ENCODE assay signal across 12 mouse cellular contexts in the genomic region with DNA sequence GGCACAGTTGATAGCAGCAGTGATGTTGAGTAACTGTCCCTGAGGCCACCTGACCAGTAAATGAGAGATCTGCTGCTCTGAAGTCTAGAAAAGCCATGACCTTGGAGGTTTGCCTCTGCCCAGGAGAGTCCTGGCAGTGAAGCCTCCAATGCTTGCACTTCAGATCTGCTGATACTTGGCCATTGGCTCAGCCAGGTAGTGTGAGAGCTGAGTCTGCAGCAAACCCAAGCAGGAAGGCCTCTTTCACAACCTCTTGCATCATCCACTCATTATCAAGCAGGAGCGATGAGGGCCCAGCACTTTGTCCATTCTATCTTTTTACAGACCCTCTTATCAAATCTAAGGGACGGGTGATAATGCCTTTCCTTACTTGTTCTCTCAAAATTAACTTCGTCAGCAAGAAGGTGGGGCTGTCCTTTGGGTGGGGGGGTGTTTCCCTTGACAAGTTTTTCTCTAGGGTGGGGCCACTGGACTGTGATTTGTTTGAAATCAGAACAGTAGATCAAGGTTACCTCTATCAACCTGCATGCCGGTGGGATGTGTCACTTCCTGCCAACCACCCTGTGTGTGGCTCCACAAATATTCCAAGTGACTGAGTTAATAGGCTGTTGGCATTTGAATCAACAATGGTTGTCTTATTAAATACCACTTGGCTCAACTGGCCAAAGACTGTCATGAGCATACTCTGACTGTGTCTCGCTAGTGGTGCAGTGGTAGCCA. TPM values are rescaled to one million over a fixed set of nuclear protein-coding genes. Genes with fewer than 3 reads are reported as not detected.
A peak's percentile ranks its signal among the peaks of the same experiment; 100 is the strongest.
DNase-seq lines count a peak whose midpoint lies in the region; ATAC-seq and TF ChIP-seq lines count a peak whose summit lies in the region.
"Had no signal": no experiment of that assay in that cellular context is flagged by ENCODE, and none has a peak within 500 bp of the region (broad histone marks: within the 10 kb centered on the region; RNA-seq: fewer than 3 reads in every experiment).

No protein-coding gene starts in this region.

- H3K4me1 ChIP-seq in liver, adult 2 months (ENCODE audit: control insufficient read depth, insufficient read depth, low read length): peaks cover 40% of the 10 kb centered on the region
- 0 out of 2 replicates have a peak, but pooled peaks cover 5% of the 10 kb centered on the region for H3K4me1 ChIP-seq in kidney, embryonic 14.5 days (ENCODE audit: control insufficient read depth, insufficient read depth, low read length)
- H3K4me1 ChIP-seq in midbrain, embryonic 11.5 days (ENCODE audit: control insufficient read depth, insufficient read depth, low read length): peaks cover 12% of the 10 kb centered on the region

- no peak overlapping the region for H3K4me2 ChIP-seq in kidney, embryonic 14.5 days (replicated peaks; ENCODE audit: low read depth, low read length)
- no peak overlapping the region for H3K4me2 ChIP-seq in midbrain, embryonic 11.5 days
- H3K4me2 ChIP-seq: lung, embryonic 14.5 days had no signal

- no peaks in the 10 kb centered on the region for H3K27me3 ChIP-seq in Patski
- H3K27me3 ChIP-seq in liver, adult 2 months (ENCODE audit: control insufficient read depth, insufficient read depth, low read length): no peaks in the 10 kb centered on the region
- no peaks in the 10 kb centered on the region for H3K27me3 ChIP-seq in kidney, embryonic 14.5 days (ENCODE audit: control insufficient read depth, insufficient read depth, low read length)
- no peaks in the 10 kb centered on the region for H3K27me3 ChIP-seq in midbrain, embryonic 11.5 days (ENCODE audit: control insufficient read depth, insufficient read depth, low read length)

- no peaks in the 10 kb centered on the region for H3K36me3 ChIP-seq in liver, adult 2 months (ENCODE audit: control insufficient read depth, insufficient read depth, low read length)
- H3K36me3 ChIP-seq in kidney, embryonic 14.5 days (ENCODE audit: control insufficient read depth, insufficient read depth, low read length): no peaks in the 10 kb centered on the region
- no peaks in the 10 kb centered on the region for H3K36me3 ChIP-seq in midbrain, embryonic 11.5 days (ENCODE audit: control insufficient read depth, insufficient read depth, low read length)

- no peak for TF ChIP-seq CTCF in Patski (IDR thresholded peaks at IDR 0.05)
- no peak for TF ChIP-seq CTCF in liver, adult 2 months (IDR thresholded peaks at IDR 0.05; ENCODE audit: low read depth, low read length)

- no peak for TF ChIP-seq POLR2A in liver, adult 2 months (IDR thresholded peaks at IDR 0.05; ENCODE audit: extremely low read depth, insufficient read depth, low read length)

- H3K27ac ChIP-seq in liver, adult 2 months (replicated peaks; ENCODE audit: insufficient read depth, low read depth, low read length): peak overlapping the region; percentile 63
- H3K27ac ChIP-seq in kidney, embryonic 14.5 days (ENCODE audit: low read depth, low read length): no peak overlapping the region
- no peak overlapping the region for H3K27ac ChIP-seq in midbrain, embryonic 11.5 days (ENCODE audit: low read depth, low read length)

- 13% methylated on average over 5 of the region's 5 CpGs for WGBS in liver, adult 2 months
- WGBS in kidney, embryonic 14.5 days: 86% methylated on average over 5 of the region's 5 CpGs
- 94% methylated on average over 5 of the region's 5 CpGs for WGBS in midbrain, embryonic 11.5 days

- POLR2A ChIA-PET in Patski (lab: Charles Lee): no interaction called here

- H3K9ac ChIP-seq in liver, adult 2 months (ENCODE audit: low read depth, low read length): no peak overlapping the region
- H3K9ac ChIP-seq in kidney, embryonic 14.5 days (ENCODE audit: low read depth, low read length): no peak overlapping the region
- H3K9ac ChIP-seq in midbrain, embryonic 11.5 days (ENCODE audit: low read length): no peak overlapping the region
- H3K9ac ChIP-seq: lung, embryonic 14.5 days had no signal

- H3K79me2 ChIP-seq in liver, adult 2 months (ENCODE audit: control insufficient read depth, insufficient read depth, low read length): peaks cover 34% of the 10 kb centered on the region

- peak; percentile 61 for ATAC-seq in Patski
- ATAC-seq in kidney, embryonic 14.5 days (ENCODE audit: low FRiP score, low TSS enrichment): no peak
- no peak for ATAC-seq in midbrain, embryonic 11.5 days (ENCODE audit: low FRiP score)

- CTCF ChIA-PET in Patski (lab: Charles Lee): no interaction called here

- no peak overlapping the region for H3K4me3 ChIP-seq in liver, adult 2 months (ENCODE audit: insufficient read depth, low read depth, low read length)
- H3K4me3 ChIP-seq in kidney, embryonic 14.5 days (ENCODE audit: low read length): no peak overlapping the region
- no peak overlapping the region for H3K4me3 ChIP-seq in midbrain, embryonic 11.5 days (ENCODE audit: low read depth, low read length)

- peak; percentile 88 for DNase-seq in 416B (ENCODE audit: low read depth)
- DNase-seq in Patski (ENCODE audit: low read depth, low spot score): no peak
- DNase-seq in liver, adult 2 months (ENCODE audit: extremely low read depth, low read depth, low spot score): peak; percentile 100
- DNase-seq in lung, postnatal 14 days: peak; percentile 37
- no peak for DNase-seq in gastrocnemius, postnatal 14 days
- no peak for DNase-seq in left cerebral cortex, postnatal 10 days (ENCODE audit: extremely low spot score in 1 of 2, low spot score in 2 of 2)
- DNase-seq in midbrain, embryonic 11.5 days (ENCODE audit: low spot score, missing footprints): no peak
- DNase-seq: kidney, adult 18-20 months; layer of hippocampus, adult 9-11 months; lung, embryonic 14.5 days had no signal

- no peaks in the 10 kb centered on the region for H3K9me3 ChIP-seq in kidney, embryonic 14.5 days (ENCODE audit: control insufficient read depth, low read length)
- no peaks in the 10 kb centered on the region for H3K9me3 ChIP-seq in midbrain, embryonic 11.5 days (ENCODE audit: control insufficient read depth, low read length)

- intact Hi-C loops in gastrocnemius, postnatal 14 days (cut with DNase I; ENCODE audit: low total_unique reads): no loop called here
- intact Hi-C loops in left cerebral cortex, postnatal 10 days (cut with DNase I): no loop called here

- in situ Hi-C loops in Patski (cut with MboI; ENCODE audit: low pct_unique_long_range_greater_than_20kb): no loop called here

RNA-seq across cellular contexts. Expression of a gene that starts 6.1 kb away (rescaled TPM):
- polyA plus RNA-seq in Patski (2021): 143 TPM
- total RNA-seq in liver, adult 2 months (2014; rRNA removed): 1,037 and 1,190 TPM in 2 replicates
- polyA plus RNA-seq in liver, adult 2 months (2012; rRNA removed): 206 and 249 TPM in 2 replicates
- 26.3 and 38.1 TPM in 2 replicates for polyA plus RNA-seq in kidney, embryonic 14.5 days (2014; fragmentation: Nextera tagmentation; extraction: Ambion mirVana)
- total RNA-seq in gastrocnemius, postnatal 14 days (2021): 1 to 10 TPM; 7.4 to 9.3 TPM
- 10 to 100 TPM; 38.9 to 40.2 TPM for total RNA-seq in left cerebral cortex, postnatal 10 days (2021)
- 17.3 and 18.1 TPM in 2 replicates for polyA plus RNA-seq in midbrain, embryonic 11.5 days (2014; fragmentation: Nextera tagmentation; extraction: Ambion mirVana)

RNA-seq across cellular contexts. Expression of a gene that starts 16.8 kb away (rescaled TPM):
- 0.27 TPM for polyA plus RNA-seq in Patski (2021)
- total RNA-seq in liver, adult 2 months (2014; rRNA removed): not detected in 2 replicates
- polyA plus RNA-seq in liver, adult 2 months (2012; rRNA removed): 0.04 TPM in 2 replicates
- polyA plus RNA-seq in kidney, embryonic 14.5 days (2014; fragmentation: Nextera tagmentation; extraction: Ambion mirVana): 0.05 TPM in 1 of 2 replicates, not detected in the other
- total RNA-seq in gastrocnemius, postnatal 14 days (2021): under 1 TPM; 0.10 to 0.24 TPM
- total RNA-seq in left cerebral cortex, postnatal 10 days (2021): 1 to 10 TPM; 2.4 to 2.7 TPM
- polyA plus RNA-seq in midbrain, embryonic 11.5 days (2014; fragmentation: Nextera tagmentation; extraction: Ambion mirVana): not detected in 2 replicates
- polyA plus RNA-seq: heart, postnatal 0 days; lung, embryonic 14.5 days had no signal

RNA-seq across cellular contexts. Expression of a gene that starts 58.0 kb away (rescaled TPM):
- polyA plus RNA-seq in Patski (2021): 85.5 TPM
- total RNA-seq in liver, adult 2 months (2014; rRNA removed): 60.1 and 64.0 TPM in 2 replicates
- polyA plus RNA-seq in liver, adult 2 months (2012; rRNA removed): 18.1 and 19.5 TPM in 2 replicates
- polyA plus RNA-seq in kidney, embryonic 14.5 days (2014; fragmentation: Nextera tagmentation; extraction: Ambion mirVana): 83.0 and 110 TPM in 2 replicates
- 10 to 100 TPM; 14.9 to 18.3 TPM for total RNA-seq in gastrocnemius, postnatal 14 days (2021)
- total RNA-seq in left cerebral cortex, postnatal 10 days (2021): 10 to 100 TPM; 25.6 to 26.8 TPM
- 112 and 116 TPM in 2 replicates for polyA plus RNA-seq in midbrain, embryonic 11.5 days (2014; fragmentation: Nextera tagmentation; extraction: Ambion mirVana)

RNA-seq across cellular contexts. Expression of a gene that starts 58.3 kb away (rescaled TPM):
- 41.4 TPM for polyA plus RNA-seq in Patski (2021)
- total RNA-seq in liver, adult 2 months (2014; rRNA removed): 12.7 and 14.8 TPM in 2 replicates
- polyA plus RNA-seq in liver, adult 2 months (2012; rRNA removed): 5.2 and 6.1 TPM in 2 replicates
- polyA plus RNA-seq in kidney, embryonic 14.5 days (2014; fragmentation: Nextera tagmentation; extraction: Ambion mirVana): 17.0 and 25.7 TPM in 2 replicates
- total RNA-seq in gastrocnemius, postnatal 14 days (2021): 10 to 100 TPM; 14.4 to 14.6 TPM
- 10 to 100 TPM; 58.0 to 61.1 TPM for total RNA-seq in left cerebral cortex, postnatal 10 days (2021)
- 27.1 and 28.2 TPM in 2 replicates for polyA plus RNA-seq in midbrain, embryonic 11.5 days (2014; fragmentation: Nextera tagmentation; extraction: Ambion mirVana)

Comparison
In these comparisons a context has a peak if more than half of its experiments do, and no peak if none do; other contexts are left out.
1. DNase-seq: peak in 416B (single experiment), liver, adult 2 months (single experiment) and lung, postnatal 14 days (single experiment); none in Patski (single experiment), gastrocnemius, postnatal 14 days (single experiment), left cerebral cortex, postnatal 10 days (0 of 2) and midbrain, embryonic 11.5 days (single experiment).